Mouse (Mus musculus) forebrain, embryonic 15.5 days (tissue): ENCODE results near the gene Rcor1. TPM values are rescaled to one million over a fixed set of nuclear protein-coding genes. Genes with fewer than 3 reads are reported as not detected.

ENCODE experiments used
- ATAC-seq: fragments of 200-750 bp; cut with Nextera tagmentation; replicated peaks from 2 replicates; pipeline ENCODE4 v1.8.0; 2017; ENCODE audit warnings: mild to moderate bottlenecking, moderate TSS enrichment, moderate library complexity
- H3K27ac ChIP-seq: fragments of 300-500 bp; sonication (generic); replicated peaks from 2 replicates; pipeline ENCODE4 v1.5.1; 2015; ENCODE audit warnings: mild to moderate bottlenecking, inconsistent platforms
- H3K27me3 ChIP-seq: fragments of 300-500 bp; sonication (generic); 2 replicates; pipeline ENCODE4 v1.6.1; 2015; ENCODE audit warnings: inconsistent platforms
- H3K36me3 ChIP-seq: fragments of 300-500 bp; sonication (generic); 2 replicates; pipeline ENCODE4 v1.6.1; 2015; ENCODE audit warnings: mild to moderate bottlenecking, inconsistent platforms
- H3K4me1 ChIP-seq: fragments of 300-500 bp; sonication (generic); 2 replicates; pipeline ENCODE4 v1.6.1; 2015; ENCODE audit warnings: inconsistent platforms
- H3K4me2 ChIP-seq: fragments of 300-500 bp; sonication (generic); replicated peaks from 2 replicates; pipeline ENCODE4 v1.6.1; 2015; ENCODE audit warnings: mild to moderate bottlenecking, inconsistent platforms
- H3K4me3 ChIP-seq: fragments of 300-500 bp; sonication (generic); 2 replicates; pipeline ENCODE4 v1.5.1; 2015; ENCODE audit warnings: mild to moderate bottlenecking, inconsistent platforms
- H3K9ac ChIP-seq: fragments of 300-500 bp; sonication (generic); replicated peaks from 2 replicates; pipeline ENCODE4 v1.6.1; 2015; ENCODE audit warnings: mild to moderate bottlenecking, inconsistent platforms
- H3K9me3 ChIP-seq: fragments of 300-500 bp; sonication (generic); 2 replicates; pipeline ENCODE4 v1.6.1; 2016; ENCODE audit warnings: inconsistent platforms
- WGBS: fragments of 180-500 bp; shearing (Covaris S2); methylation state at CpG from one replicate; pipeline ENCODE4 v1.1.7; 2015; ENCODE audit warnings: mixed read lengths; 5-methylcytosine and 5-hydroxymethylcytosine counted together
- polyA plus RNA-seq: library from polyadenylated mRNA; unstranded; fragments of >200 nt; fragmentation: Nextera tagmentation; extraction: Ambion mirVana; gene quantifications from 2 replicates; pipeline ENCODE4 v1.2.1, GENCODE M21; 2015

Gene Rcor1
- polyA plus RNA-seq, 1 experiment from 2014 or later = 8.1 TPM

DNA sequence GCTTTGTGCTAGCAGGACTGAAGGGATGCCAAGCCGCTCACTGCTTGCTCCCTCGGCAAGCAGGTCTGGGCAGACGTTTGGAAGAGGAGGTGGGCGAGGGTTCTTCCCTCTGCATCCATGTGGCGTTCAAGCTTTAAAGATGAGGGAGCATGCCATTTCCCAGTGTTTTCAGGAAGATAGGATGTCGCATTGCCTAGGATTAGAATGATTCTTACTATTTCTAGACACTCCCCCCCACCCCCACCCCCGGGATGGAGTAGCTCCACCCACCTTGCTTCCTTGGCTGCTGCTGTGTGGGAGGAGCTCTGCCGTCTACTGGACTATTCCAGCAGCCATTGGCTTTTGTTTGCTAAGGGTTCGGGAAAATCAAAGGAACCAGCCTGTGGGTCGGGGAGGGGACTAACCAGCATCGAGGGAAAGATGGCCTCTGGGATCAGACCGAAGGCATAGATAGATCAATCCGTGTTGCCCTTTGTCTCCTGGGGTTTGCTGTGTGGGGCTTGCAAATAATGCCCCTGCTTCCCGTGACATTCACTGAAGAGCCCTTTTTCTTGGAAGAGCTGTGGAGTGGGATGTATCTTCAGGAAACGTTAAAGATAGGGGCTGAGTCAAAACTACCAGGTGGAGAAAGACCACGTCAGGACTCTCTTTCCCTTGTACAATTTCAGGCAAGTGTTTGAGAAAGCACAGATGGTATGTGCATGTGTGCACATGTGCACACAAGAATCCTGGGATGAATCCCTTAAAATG is 123.3 kb downstream of the Rcor1 start:
- Histone ChIP-seq H3K4me1 (peaks cover 52% of the 10 kb centered on the region), H3K4me2 (peak overlapping the region; percentile 39), H3K27ac (peak overlapping the region; percentile 91), H3K27me3 (no peaks in the 10 kb centered on the region), H3K36me3 (no peaks in the 10 kb centered on the region), H3K9ac (peak overlapping the region; percentile 44), H3K9me3 (no peaks in the 10 kb centered on the region), H3K4me3 (peak overlapping the region; percentile 19)
- ATAC-seq = peak; percentile 56
- 5% methylated on average over 16 of the region's 16 CpGs for WGBS

GRCm38 (mm10) chr12:111164310-111164751 is 125.2 kb downstream of the Rcor1 start:
- Histone ChIP-seq H3K4me2 (peak overlapping the region; percentile 50), H3K27ac (peak overlapping the region; percentile 91), H3K9me3 (no peaks in the 10 kb centered on the region), H3K4me1 (peaks cover 69% of the 10 kb centered on the region), H3K4me3 (peak overlapping the region; percentile 31), H3K27me3 (no peaks in the 10 kb centered on the region), H3K36me3 (no peaks in the 10 kb centered on the region), H3K9ac (peak overlapping the region; percentile 41; the same call in 1 of the 2 replicates)
- peak; percentile 85 for ATAC-seq
- 0% methylated on average over 13 of the region's 13 CpGs for WGBS

- ATAC-seq = peak; percentile 5; the same call in 1 of the 2 replicates
- H3K4me3 ChIP-seq = peak overlapping the region; percentile 91
- H3K9me3 ChIP-seq = no peaks in the 10 kb centered on the region
- H3K27me3 ChIP-seq = no peaks in the 10 kb centered on the region
- peak overlapping the region; percentile 41; the same call in 1 of the 2 replicates for H3K9ac ChIP-seq
- peak overlapping the region; percentile 76 for H3K4me2 ChIP-seq
- H3K36me3 ChIP-seq = no peaks in the 10 kb centered on the region
- peak overlapping the region; percentile 91 for H3K27ac ChIP-seq
- WGBS = 64% methylated on average over 10 of the region's 10 CpGs
- H3K4me1 ChIP-seq = peaks cover 78% of the 10 kb centered on the region
These were observed 126.1 kb downstream of the Rcor1 start for GRCm38 (mm10) chr12:111165146-111165812.

Other genes starting within 250 kb of the Rcor1 start
- 11.8 and 13.8 TPM in 2 replicates for gene Mok, start 198.4 kb upstream of the Rcor1 start, polyA plus RNA-seq
- 3.6 and 4.0 TPM in 2 replicates for gene Zfp839, start 189.1 kb upstream of the Rcor1 start, polyA plus RNA-seq
- gene Cinp, start 150.2 kb upstream of the Rcor1 start, polyA plus RNA-seq = 81.8 and 82.8 TPM in 2 replicates
- gene Tecpr2, start 150.1 kb upstream of the Rcor1 start, polyA plus RNA-seq = 7.2 and 7.5 TPM in 2 replicates
- gene Ankrd9, start 60.3 kb upstream of the Rcor1 start, polyA plus RNA-seq = 5.0 and 6.5 TPM in 2 replicates
- gene Traf3, start 127.0 kb downstream of the Rcor1 start, polyA plus RNA-seq = 14.7 and 17.3 TPM in 2 replicates
- gene 4930595D18Rik, start 145.1 kb downstream of the Rcor1 start, polyA plus RNA-seq = not detected in 2 replicates
- 5.0 and 6.4 TPM in 2 replicates for gene Amn, start 231.7 kb downstream of the Rcor1 start, polyA plus RNA-seq